Mouse (Mus musculus) heart, adult 2 months (tissue): ENCODE data around the gene 1700025G04Rik.

Source experiments
- CTCF ChIP-seq: fragments of 200-600 bp; IDR thresholded peaks from 2 replicates; pipeline ENCODE4 v1.8.1; 2022; ENCODE audit warnings: antibody characterized with exemption, mild to moderate bottlenecking, moderate library complexity
- EP300 ChIP-seq: fragments of 200-500 bp; IDR thresholded peaks from 2 replicates; pipeline ENCODE4 v1.6.1; 2011; ENCODE audit warnings: low read depth, low read length, control low read depth; ENCODE audit not compliant: insufficient read depth
- POLR2A ChIP-seq: fragments of 200-500 bp; IDR thresholded peaks from 2 replicates; pipeline ENCODE4 v1.6.1; 2011; ENCODE audit warnings: mild to moderate bottlenecking, low read depth, low read length, control low read depth; ENCODE audit not compliant: insufficient read depth

- no peak for TF ChIP-seq CTCF
- TF ChIP-seq POLR2A, result no peak
- no peak for TF ChIP-seq EP300
Observed at GRCm38 (mm10) chr1:151963248-151963647, 126.7 kb downstream of the 1700025G04Rik start.
